Mouse (Mus musculus): ENCODE measurements at regions not wholly inside any gene's neighbourhood (a gene's known extent, or its start where the extent isn't known, plus 50 kb on each side); places are given as distances from the start of the nearest gene placed in this dataset.

DNA sequence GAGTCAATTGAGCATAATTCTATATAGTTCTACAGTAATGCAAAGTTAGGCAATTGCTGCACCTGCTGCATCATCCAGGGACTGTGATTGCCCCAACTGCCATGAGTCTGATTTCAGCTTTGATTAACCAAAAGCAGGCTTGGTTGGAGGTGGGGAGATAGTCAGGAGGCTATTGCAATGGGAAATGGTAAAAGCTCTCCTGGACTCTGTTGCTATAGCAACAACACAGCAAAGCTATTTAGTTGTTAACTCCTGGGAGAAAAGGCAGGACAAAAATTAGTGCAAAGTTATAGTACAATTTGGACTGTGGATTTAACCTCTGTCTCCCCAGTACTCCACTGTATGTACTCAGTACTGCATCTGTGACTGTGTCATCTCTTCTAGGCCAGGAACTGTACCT is 51.7 kb upstream of the Rasgrf1 start:
- ATAC-seq (replicated peaks; ENCODE audit: low read depth, poor library complexity, severe bottlenecking): no peak

DNA sequence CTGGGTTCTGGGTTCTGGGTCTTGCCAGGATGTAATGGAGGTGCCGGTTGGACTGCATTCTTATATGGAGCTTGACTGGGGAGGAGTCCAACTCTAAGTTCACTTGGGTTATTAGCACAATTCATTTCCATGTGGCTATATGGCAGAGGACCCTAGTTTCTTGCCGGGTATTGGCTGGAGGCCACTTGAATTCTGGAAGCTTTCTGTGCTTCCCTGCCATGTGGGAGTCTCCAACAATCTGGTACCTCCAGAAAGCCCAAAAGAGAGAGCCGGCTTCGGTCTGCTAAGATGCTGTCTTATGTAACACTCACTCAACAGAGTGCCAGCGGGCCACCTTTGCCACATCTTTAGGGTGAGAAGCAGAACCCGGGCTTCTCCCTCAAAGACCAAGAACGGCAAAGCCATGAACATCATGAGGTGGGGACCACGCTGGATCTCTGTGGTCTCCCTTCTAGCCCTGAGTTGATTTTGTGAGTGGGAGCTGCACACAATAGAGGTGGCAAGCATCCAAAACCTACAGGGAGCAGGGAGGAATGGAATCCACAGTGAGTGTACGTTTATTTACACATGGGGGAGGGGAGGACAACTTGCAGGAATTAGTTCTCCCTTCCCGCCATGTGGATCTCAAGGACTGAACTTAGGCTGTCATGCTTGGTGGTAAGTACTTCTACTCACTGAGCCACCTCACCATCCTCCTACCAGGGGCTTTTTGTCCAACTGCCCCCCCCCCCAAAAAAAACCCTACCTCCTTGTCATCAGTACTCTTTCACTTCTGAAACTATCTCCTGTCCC is 59.0 kb upstream of the Rasgrf1 start:
- ATAC-seq (replicated peaks; ENCODE audit: low read depth, poor library complexity, severe bottlenecking): no peak

- ATAC-seq (replicated peaks; ENCODE audit: low read depth, poor library complexity, severe bottlenecking): no peak
Observed at GRCm38 (mm10) chr9:89849947-89850346, 59.8 kb upstream of the Rasgrf1 start.

- no peak for ATAC-seq (replicated peaks; ENCODE audit: low read depth, poor library complexity, severe bottlenecking)
Observed at GRCm38 (mm10) chr9:89848571-89848970, 61.1 kb upstream of the Rasgrf1 start.

GRCm38 (mm10) chr9:89846973-89847372 is 62.7 kb upstream of the Rasgrf1 start:
- ATAC-seq (replicated peaks; ENCODE audit: low read depth, poor library complexity, severe bottlenecking): no peak

DNA sequence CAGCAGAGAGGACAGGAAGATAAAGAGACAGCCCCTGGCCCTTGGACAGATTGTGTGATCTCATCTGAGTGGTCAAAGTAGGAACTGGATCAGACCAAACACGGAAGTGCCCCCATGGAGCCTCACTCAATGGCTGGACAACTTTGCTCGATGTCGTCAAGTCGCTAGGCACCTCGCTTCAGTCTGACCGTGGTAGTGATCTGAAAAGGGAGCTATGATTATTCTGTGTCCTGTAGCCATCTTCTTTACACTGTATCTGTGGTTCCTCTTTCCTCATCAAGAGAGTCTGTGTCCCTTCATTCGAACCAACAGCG is 67.0 kb upstream of the Rasgrf1 start:
- ATAC-seq (replicated peaks; ENCODE audit: low read depth, poor library complexity, severe bottlenecking): no peak

GRCm38 (mm10) chr9:89841866-89842775 is 67.6 kb upstream of the Rasgrf1 start:
- ATAC-seq (replicated peaks; ENCODE audit: low read depth, poor library complexity, severe bottlenecking): no peak

DNA sequence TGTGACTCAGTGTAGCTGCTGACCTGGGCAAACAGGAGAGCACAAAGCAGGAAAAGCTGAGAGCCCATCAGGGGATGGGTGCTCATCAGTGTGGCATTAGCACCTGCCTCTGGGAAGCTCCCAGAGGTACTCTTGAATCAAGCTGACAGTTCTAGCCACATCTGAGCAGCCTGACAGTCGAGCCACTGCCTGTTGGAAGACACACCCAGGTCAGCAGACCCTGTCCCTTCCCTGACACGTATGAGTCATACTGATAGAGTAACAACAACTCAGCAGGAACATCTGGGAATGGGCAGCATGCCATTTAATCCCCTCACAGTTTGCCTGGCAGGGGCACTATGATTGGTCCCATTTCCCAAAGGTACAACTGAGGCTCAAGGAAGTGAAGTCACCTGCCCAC is 68.3 kb upstream of the Rasgrf1 start:
- no peak for ATAC-seq (replicated peaks; ENCODE audit: low read depth, poor library complexity, severe bottlenecking)

DNA sequence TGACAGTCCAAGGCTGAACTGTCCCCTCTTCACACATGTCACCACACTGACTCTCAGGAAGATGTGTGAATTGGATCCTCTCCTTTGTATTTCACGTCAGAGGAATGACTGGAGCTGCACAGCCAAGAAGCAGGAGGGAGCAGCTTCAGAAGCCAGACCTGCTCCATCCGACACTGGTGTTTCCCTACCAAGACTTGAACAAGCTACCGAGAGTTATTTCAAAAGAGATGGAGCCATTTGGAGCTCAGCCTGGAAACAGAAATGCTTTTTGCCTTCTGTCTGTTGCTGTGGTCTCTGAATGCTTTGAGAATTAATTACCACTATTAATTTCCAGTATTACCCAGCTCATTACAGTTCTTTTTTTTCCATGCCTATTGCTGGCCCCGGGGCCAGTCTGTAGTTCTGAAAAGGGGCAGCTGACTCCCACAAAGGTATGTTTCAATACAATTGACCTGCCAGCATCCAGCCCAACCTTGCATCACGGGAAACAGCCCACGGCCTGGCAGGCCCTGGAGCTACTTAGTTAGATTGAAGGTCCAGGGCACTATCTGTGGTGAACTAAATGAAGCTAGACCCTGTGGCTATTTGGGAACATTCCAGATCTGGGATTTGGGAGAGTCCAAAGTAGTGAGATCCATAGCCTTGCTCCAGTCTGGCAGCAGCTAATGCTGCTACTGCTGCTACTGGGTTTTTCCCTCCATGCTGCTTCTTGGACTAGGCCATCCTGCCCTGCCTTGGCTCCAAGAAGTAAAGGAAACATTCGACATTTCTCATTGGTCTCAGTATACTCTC is 73.1 kb upstream of the Rasgrf1 start:
- ATAC-seq (replicated peaks; ENCODE audit: low read depth, poor library complexity, severe bottlenecking): no peak

DNA sequence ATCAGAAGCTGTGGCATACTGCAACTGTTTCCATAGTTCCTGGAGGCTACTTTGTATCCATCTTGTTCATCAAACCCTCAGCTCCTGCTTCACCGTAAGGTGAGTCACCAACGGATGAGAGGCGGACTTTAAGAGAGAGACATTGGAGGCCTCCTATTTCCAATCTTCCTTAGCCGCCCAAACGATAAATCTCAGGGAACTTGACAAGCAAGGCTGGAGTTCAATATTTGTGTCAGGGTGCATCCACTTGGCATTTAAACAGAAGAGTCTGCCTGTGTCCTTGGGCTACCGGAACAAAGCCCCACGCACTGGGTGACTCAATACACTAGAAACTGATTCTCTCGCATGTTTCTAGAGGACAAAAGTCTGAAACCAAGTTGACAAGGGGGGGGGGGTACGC is 76.1 kb upstream of the Rasgrf1 start:
- no peak for ATAC-seq (replicated peaks; ENCODE audit: low read depth, poor library complexity, severe bottlenecking)

- ATAC-seq (replicated peaks; ENCODE audit: low read depth, poor library complexity, severe bottlenecking): peak; percentile 90
Observed at GRCm38 (mm10) chr9:89831855-89832254, 77.9 kb upstream of the Rasgrf1 start.

DNA sequence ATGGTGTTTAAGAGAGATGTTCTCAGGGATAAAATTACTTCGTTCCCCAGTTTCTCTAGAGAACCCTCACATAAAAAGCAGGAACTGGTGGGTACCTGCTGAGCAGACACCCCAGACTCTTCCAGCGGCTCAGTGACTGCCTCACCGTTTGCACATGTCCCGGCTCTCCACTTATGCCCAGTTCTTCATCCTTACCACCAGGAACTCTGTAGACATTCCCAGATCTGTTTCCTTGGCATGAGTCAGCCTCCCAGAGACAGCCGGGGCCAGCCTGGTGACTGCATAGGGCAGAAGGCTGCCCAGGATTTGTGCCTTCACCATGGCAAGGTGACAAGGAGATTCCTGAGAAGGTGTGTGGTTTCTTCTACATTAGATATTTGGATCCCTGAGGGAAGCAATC is 81.6 kb upstream of the Rasgrf1 start:
- ATAC-seq (replicated peaks; ENCODE audit: low read depth, poor library complexity, severe bottlenecking): no peak

GRCm38 (mm10) chr9:89827564-89827963 is 82.1 kb upstream of the Rasgrf1 start:
- no peak for ATAC-seq (replicated peaks; ENCODE audit: low read depth, poor library complexity, severe bottlenecking)

DNA sequence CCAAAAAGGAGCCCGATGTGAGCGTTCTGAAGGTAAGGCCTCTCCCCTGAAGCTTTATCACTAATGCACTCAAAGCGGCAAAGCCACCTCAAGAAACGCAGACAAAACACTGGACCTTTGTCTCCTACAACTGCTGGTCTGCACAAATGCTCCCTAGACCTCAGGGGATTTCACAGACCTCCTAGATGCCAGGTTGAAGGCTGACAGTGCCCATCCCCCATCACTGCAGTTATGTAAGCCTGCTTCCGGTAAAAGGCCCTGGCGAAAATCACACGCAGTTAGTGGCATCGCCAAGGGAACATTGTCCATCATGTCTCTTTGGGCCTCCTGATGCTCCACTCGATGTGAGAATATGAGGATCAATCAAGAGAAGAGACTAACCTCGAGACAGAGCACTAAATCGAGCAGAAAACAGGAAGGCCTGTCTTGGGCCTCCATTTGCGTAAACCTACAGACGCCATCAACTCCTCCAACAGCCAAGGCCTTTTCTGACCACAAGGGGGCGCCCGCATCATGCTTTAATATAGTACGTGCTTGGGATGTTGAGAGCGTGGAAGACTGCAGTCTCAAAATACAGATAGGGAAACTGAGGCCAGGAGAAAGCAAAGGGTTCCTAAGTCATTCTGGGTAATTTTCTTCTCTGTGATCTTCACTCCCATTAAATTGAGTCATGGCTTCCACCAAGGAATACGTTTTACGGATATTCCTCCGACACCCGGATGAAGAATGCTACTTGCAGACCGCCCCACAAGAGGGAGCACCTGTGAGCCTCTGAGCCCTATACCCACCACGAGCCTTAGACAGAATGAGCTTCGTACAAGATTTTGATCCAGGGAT is 82.8 kb upstream of the Rasgrf1 start:
- ATAC-seq (replicated peaks; ENCODE audit: low read depth, poor library complexity, severe bottlenecking): peak; percentile 84

GRCm38 (mm10) chr9:89821853-89822243 is 83.6 kb upstream of the Ankrd34c start:
- ATAC-seq (replicated peaks; ENCODE audit: low read depth, poor library complexity, severe bottlenecking): no peak

- 0 out of 2 replicates have a peak, but pooled peaks have one; percentile 18 for ATAC-seq (replicated peaks; ENCODE audit: low read depth, poor library complexity, severe bottlenecking)
Observed at GRCm38 (mm10) chr9:89821109-89821852, 83.0 kb upstream of the Ankrd34c start.

GRCm38 (mm10) chr9:89813616-89814318 is 75.5 kb upstream of the Ankrd34c start:
- ATAC-seq (replicated peaks; ENCODE audit: low read depth, poor library complexity, severe bottlenecking): no peak

DNA sequence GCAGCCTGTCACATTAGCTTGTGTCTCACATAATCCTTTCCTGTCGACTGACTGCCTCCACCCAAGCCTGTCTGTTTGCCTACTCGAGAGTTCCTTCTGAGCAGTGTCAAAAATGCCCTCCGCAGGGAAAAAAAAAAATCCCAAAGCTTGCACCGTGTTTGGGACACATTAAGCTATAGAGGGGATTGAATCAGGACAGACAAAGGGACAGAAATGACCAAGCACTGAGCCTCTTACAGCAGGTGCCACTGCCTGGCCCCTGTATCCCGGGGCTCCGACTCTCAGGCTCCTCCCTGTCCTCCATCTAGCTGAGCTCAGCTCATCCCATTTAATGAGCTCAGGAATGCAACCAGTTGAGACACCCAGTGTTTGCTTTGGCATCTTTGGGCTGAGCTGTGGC is 69.1 kb upstream of the Ankrd34c start:
- ATAC-seq (replicated peaks; ENCODE audit: low read depth, poor library complexity, severe bottlenecking): no peak

- no peak for ATAC-seq (replicated peaks; ENCODE audit: low read depth, poor library complexity, severe bottlenecking)
Observed at GRCm38 (mm10) chr9:89802658-89803057, 64.4 kb upstream of the Ankrd34c start.
